Mouse (Mus musculus) kidney, adult 11 months (tissue): ENCODE results near the gene Tas2r126.
A peak's percentile ranks its signal among the peaks of the same experiment; 100 is the strongest.
"Not testable (repeated sequence)": the region's sequence is repeated elsewhere in the genome, so short reads cannot be mapped to it uniquely, and the experiment has no call there.

Experiments used
- DNase-seq: peaks from one replicate; pipeline ENCODE4 v3.0.0; 2022

The Tas2r126 gene

DNA sequence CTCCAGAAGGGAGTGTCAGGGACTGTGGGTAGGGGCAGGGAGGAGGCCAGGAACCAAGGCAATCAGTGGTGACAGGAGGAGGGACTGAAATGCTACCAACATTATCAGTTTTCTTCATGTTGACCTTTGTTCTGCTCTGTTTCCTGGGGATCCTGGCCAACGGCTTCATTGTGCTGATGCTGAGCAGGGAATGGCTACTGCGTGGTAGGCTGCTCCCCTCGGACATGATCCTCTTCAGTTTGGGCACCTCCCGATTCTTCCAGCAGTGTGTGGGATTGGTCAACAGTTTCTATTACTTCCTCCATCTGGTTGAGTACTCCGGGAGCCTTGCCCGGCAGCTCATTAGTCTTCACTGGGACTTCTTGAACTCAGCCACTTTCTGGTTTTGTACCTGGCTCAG lies at the start of gene Tas2r126:
Gene Tas2r126 (plus strand): TSS at position 90 of the 400 bp plus-strand sequence.
- DNase-seq, result peak; percentile 12

DNA sequence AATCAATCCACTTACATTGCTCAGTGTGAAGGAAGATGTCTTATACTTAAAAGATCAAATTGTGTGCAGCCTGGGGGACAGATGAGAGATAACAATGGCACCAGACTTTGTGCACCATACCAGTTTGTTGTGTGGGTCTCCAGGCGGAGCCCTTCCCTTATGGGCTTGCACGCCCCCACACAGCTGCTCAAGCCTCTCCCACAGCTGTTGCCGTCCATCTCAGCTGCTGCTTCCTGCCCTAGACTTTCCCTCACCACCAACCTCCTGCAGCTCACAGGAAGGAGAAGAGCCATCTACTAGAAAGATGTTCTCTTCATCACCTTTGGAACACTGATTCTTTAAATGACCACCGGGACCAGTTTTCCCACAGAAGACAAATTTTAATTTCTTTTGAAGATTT lies 48.7 kb upstream of the Tas2r126 start:
- no peak for DNase-seq

DNA sequence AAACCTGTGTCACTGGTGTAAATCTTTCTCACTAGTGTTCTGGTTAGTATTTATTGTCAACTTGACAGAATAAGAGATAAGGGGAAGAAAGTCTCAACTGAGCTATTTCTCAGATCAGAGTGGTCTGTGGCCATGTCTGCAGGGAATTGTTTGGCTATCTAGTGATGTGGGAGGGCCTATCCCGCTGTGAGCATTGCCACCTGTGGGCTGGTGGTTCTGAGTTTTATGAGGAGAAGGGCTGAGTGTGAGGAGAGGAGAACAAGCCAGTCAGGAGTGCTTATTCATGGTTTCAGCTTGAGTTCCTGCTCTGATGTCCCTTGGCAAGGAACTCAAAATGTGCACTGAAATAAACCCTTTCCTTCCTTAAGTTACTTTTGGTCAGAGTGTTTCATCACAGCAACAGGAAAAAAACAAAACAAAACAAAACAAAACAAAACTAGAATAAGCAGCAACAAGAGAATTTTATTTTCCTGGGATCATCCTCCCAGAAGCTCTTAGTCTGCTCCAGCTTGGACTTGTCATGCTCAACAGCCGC lies 42.5 kb upstream of the Tas2r126 start:
- DNase-seq, result no peak

DNA sequence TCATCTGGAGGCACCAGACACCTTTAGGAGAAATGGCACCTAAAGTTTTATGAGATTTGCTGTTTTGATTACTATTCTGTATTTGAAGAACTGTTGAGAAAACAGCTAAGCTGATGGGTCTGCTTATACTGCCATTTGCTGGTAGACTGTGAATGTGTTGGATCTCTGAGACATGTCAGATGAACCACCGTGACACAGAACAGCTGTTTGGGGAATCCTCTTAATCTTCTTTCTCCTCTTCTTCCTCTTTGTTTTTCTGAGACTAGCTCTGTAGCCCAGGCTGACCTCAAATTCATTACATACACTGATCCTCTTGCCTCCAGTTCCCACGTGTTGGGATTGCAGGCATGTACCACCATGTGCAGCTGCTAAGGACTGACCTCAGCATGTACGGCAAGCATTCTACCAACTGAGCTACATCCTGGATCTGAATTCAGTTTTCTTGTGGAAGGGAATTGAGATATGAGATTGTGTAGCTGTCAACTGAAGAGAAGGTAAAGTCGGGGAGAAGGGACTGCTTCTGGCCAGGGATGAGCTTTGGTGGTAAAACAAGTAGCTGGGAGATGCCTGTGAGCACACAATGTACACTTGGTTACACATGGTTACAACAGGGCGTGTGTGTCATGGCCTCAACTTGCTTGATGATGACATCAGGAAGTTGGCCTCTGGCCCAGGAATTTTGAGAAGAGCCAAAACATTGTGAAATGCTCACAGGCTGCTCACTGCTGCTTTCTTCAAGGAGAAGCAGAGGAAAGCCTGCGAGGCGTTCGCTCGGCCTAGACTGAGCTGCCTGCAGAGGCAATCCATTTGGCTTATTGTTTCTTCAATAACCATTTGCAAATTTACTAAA lies 38.1 kb upstream of the Tas2r126 start:
- peak; percentile 77 for DNase-seq

DNA sequence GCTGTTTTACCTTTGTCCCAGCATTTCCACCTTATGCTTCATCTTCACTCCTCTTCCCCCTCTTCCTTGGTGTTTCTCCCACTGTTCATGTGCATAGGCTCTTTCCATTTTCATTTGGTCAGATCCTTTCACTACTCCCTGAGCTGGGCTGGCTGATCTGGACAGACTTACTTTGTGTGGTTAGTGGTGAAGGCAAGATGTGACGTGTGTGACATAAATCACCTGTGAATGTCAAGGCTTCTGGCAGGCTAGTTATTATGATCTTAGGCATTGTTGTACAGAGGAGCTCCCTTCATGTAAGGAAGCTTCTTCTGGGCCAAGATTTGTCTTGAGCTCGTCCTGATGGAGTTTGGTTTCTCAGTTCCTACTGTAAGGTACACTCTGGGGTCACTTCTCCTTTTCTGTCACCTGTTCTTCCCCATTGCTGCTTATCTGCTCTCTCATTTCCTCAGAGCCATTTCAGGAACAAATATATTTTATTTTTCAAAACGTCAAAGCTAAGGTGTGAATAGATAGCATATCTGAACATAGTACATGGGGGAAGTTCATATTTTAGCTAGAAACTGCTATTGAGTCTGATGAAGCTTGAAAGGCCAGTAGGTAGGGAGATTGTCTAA lies 37.2 kb upstream of the Tas2r126 start:
- no peak for DNase-seq

DNA sequence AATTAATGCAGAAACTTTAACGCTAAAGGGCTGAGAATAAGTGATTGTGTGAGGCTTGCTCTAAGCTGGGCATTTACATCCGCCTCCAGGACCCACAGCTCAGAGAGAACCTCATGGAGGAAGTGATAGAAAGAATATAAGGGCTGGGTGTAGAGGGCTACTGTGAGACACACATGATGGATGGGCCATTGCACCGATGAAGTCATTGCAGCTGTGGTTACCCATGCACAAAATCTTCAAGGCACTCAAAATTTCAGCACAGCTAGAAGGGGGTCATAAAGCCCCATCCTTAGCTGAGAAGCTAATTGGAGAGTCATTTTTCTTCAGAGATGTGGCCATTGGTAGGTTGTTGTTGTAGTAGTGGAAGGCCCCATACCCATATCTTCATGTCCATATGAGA lies 36.0 kb upstream of the Tas2r126 start:
- DNase-seq, result no peak

DNA sequence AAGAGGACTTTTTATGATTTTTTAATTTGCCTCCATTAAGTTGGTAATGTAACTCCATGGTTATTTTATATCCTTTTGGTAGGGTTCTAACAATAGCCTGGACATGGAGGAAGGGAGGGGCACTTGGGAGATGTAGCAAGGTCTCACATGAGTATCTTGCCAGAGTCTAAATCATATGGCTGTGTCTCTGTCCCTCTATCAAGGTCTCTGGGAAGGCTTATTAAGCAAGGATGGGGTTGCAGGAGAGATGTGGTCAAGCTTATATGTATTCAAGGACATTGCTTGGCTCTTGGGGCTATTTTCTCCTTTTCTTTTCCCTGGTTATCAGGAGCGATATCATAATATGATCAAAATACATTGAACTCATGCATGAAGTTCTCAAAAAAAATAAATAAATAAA lies 35.3 kb upstream of the Tas2r126 start:
- no peak for DNase-seq

DNA sequence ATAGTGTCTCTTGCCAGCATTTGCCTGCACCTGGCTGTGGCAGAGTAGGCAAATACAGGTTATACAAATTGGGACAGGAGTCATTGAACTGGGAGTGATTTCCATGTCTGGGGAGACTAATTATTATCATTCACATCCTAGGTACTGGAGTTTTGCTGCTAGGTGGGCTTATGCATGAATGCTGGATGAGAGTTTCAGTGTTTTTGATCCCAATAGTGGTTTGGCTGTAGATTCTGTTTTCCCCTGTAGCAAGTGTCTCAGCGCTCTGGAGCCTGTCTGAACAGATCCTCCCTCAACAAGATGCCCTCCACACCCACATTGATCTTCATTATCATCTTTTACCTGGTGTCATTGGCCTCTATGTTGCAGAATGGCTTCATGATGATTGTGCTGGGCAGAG lies 34.4 kb upstream of the Tas2r126 start, which contains the start of gene Tas2r143:
Gene Tas2r143 (plus strand): TSS at position 301 of the 400 bp plus-strand sequence.
- DNase-seq, result no peak

DNA sequence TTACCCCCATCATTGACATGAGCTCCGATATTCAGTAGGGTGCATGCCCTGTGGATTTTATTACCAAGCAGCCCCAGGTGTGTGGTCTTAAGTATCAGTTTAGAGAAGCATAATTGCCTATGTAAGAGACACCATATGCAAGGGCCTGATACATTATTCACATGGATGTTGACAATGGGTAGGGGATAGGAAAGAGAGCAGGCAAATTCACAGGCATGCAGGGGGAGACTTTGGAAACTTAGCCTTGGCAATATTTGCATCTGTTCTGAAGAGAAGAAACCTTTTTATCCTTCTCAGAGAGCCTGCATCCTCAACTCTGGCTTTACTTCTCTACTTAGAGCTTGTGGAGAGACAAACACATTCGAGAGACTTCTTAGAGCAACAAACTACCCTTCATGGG lies 29.2 kb upstream of the Tas2r126 start, which contains the start of gene Tas2r135:
Gene Tas2r135 (plus strand): TSS at position 301 of the 400 bp plus-strand sequence.
- DNase-seq, result no peak

DNA sequence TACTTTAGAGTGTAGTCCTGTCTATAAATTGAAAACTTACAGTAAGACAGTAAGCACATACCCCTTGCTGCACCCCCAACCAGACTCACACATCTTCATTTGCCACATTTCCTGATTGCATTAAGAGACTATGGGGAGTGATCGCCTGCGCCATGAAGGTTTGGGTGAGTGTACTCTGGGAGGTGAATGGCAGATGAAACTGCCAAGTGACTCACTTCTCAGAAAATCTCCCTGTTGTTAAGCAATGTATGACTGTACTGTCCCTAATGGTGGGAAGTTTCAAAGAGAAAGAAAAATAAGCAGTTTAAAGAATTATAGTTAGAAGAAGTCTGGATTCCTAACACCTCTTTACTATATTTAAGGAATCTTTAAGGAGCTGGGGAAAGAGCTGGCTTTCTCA lies 14.9 kb upstream of the Tas2r126 start:
- no peak for DNase-seq

DNA sequence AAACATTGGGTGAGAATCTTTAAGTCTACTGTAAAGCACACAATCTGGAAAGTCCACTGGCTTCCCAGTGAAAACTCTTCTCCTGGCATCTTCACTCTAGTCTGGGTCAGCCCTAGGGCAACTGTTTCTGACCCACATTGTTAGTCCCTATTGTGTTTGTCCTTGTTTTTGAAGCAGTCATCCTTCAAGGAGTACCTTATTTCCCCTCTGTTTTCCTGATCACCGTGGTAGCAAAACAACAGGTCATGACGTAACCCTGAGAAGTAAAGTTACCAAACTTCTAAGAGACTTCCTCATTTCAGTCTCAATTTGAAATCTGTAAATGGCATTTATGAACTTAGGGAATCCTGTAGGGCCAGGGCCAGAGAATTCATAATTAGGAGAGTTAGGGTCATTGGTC lies 12.9 kb upstream of the Tas2r126 start:
- DNase-seq, result no peak

DNA sequence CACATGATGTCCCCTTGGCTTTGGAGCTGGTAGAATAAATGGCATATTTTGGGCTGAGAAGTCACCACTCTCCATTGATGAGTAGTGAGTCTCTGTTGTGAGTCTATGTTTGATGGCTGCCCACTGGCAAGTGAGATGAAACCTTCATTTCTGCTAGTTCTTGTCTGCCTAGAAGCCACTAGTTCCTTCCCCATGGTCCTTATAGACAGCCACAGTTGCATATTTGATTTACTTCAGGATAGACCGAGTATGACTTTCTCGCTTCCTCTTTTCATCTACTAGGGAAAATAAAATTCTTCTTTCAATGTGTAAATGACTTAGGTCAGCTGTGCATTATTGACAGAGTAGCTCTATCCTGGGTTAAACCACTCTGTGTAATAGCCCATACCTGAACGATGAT lies 9.9 kb upstream of the Tas2r126 start:
- DNase-seq, result no peak

DNA sequence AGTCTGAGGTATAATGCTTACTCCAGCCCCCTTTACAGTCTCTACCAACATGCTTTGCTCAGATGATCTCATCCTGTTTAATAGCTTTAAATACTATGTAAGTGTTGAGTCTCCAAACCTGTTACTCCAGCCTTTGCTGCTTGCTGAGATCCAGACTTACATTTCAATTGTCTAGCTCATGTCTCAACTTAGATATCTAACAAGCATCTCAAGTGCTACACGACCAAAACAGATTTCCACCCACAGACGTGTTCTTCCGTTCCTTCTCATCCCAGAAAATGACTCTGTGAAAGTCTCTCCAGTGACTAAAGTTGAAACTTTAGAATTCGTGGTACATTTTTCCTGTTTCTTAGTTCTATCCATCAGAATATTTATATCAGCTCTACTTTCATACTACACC lies 8.0 kb upstream of the Tas2r126 start:
- DNase-seq, result no peak

DNA sequence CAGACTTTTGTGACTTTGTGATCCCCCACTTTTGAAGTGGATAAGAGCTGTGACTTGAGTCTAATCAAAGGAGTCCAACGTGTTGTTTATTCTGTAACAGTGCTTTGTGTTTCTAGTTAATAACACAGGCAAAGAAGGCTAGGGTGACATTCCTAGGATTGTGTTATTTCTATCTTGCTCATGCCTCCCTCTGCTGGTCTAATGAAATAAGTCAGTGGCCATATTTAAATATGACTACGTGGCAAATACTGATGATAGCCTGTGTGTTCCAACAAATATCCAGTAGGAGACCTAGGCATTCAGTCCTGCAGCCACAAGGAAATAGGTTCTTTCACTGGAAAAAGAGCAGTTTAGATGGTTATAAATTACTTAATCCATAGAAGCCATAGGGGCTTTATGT lies 781 bp upstream of the Tas2r126 start:
- DNase-seq, result no peak

DNA sequence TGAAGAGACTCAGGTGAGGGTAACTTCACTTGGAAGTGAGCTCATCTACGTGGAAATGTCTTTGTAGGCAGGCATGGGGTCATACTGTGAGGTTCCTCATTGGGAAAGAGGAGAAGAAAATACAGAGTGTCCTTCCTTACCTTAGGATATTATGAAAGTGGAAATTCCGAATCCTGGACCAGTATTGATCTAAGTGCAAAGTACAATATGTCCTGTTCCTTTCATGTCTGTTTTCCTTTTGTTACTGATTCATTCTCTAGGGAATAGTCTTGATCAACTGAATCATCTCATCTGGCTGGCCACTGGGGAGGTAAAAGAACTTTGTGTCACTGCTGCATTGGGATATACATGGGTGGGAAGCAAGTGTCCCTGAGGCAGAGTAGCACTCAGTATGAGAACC lies 1.2 kb downstream of the Tas2r126 start:
- no peak for DNase-seq

DNA sequence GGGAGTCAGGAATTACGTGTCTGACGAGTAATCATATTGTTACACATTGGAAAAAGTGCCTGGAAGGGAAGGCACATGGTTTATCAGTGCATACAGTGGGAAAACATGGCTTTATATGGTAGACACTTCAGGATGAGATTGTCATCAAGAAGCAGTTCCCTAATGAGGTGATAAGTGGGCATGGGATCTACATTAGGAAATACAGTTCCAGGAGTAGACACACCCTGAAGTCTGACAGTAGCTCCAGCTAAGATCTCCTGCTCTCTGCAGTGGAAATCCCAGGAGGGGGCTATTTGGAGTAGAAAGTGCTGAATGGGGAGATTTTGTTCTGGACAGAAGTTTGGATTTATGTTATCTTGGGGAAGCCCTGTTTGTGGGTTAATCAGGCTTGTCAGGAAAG lies 7.1 kb downstream of the Tas2r126 start:
- no peak for DNase-seq

DNA sequence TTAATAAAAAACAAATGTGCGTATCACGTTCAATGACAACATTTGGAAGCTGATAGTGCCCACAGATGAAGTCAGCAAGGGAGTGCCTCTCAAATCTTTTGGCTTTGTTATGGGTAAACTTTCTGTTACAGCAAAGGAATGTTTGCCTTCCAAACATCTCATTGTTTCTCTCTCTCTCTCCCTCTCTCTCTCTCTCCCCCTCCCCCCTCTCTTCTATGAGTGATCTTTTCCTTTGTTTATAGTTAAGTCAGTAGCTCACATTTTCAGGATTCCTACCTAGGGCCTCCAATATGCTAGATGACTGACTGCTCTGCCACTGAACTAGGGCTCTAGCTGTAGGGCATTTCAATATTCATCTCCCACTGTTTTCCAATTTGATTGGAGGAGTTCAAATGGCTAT lies 10.2 kb downstream of the Tas2r126 start:
- no peak for DNase-seq

DNA sequence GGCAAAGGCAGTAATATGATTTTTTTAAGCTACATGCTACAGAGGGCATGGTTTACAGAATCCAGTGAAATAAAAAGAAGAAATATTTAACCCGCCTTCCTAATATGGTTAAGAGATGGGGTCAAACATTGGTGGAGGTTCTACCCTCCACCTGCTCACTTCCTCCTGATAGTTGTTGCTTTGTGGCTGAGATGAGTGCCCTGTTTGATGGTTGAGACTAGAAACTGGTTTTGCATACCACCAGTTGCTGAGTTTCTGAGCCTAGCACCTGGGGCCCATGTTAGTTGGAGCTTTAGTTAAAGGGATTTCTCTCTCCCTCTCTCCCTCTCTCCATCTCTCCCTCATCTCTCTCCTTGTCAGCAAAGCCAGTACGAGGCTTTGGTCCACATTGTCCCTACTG lies 13.0 kb downstream of the Tas2r126 start:
- DNase-seq, result no peak

DNA sequence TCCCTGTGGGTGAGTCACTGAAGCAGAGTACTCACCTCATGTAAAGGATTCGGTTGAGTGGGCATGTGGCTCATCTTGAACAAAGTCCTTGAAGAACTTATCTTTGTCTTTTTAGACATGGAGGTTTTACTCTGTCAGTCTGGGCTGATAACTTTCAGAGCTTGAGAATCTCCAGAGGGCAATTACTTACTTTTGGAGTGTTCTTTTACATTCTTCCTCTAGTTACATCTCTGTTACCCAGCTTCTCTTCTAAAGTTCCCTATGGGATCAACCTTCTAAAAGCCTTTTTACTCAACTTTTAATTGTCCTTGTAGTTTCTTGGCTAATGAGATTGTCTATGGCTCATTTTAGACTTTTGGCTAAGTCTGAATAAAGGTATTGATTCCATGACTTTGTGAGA lies 30.8 kb downstream of the Tas2r126 start, which contains the start of gene Olfr458:
Gene Olfr458 (minus strand): TSS at position 101 of the 400 bp plus-strand sequence.
- DNase-seq, result no peak

DNA sequence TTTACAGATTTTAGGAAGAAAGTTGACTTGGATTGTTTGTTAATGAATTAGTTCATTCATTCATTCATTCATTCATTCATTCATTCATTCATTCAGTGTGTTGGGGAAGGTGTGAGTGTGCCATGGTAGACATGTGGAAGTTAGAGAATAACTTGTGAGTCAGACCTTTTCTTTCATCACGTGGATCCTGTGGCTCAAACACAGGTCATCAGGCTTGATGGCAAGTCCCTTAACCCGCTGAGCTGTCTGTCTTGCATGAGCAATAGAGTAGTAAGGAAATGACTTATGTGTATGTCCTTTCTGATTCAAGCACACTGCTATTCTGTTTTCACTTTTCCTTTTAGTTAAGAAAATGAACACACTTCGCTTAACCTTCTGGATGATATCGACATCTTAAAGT lies 36.2 kb downstream of the Tas2r126 start:
- DNase-seq, result no peak

DNA sequence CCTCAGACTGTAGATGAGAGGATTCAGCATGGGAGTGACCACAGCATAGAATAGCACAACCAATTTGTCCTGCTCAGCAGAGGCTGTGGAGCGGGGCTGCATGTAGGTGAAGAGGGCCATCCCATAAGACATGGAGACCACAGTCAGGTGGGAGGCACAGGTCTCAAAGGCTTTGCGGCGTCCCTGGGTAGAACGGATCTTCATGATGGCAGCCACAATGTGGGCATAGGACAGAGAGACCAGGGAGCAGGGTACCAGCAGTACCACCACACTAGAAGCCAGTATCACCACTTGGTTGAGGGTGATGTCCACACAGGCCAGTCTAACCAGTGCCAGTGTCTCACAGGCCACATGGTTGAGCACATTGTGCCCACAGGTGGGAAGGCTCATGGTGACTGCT lies 37.0 kb downstream of the Tas2r126 start:
- not testable (repeated sequence) for DNase-seq

DNA sequence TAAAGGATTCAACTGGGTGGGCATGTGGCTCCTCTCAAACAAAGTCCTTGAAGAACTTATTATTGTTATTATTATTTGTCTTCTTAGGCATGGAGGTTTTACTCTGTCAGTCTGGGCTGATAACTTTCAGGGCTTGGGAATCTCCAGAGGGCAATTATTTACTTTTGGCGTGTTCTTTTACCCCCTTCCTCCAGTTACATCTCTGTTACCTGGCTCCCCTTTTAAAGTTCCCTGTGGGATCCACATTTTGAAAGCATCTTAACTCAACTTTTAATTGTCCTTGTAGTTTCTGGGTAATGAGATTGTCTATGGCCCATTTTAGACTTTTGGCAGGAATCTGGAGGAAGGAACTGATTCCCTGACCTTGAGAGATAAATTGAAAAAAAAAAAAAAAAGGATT lies 41.9 kb downstream of the Tas2r126 start, which contains the start of gene Olfr457:
Gene Olfr457 (minus strand): TSS at position 101 of the 400 bp plus-strand sequence.
- no peak for DNase-seq

DNA sequence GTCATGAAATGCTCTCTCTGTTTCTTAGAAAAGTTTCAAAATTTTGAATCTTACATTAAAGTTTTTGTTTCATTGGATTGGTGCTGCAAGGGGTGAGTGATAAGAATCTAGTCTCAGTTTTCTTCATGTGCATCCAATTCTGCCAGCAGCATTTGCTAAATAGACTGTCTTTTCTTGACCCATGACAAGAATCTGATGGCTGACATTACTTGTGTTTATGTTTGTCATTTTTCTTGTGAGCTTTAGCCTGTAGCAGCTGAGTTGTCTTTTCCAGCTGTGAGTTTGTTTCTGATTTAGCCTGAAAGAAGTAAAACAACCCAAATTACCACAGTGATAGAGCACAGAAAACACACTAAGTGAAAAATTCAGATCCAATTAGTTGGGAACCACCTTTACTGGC lies 50.3 kb downstream of the Tas2r126 start:
- DNase-seq, result no peak
